Mouse (Mus musculus): ENCODE measurements around the gene Ppp1r12b.

- no peak for TF ChIP-seq NELFE (IDR thresholded peaks at IDR 0.05; ENCODE audit: low read depth, low read length)
- TF ChIP-seq ZC3H11A (IDR thresholded peaks at IDR 0.05; ENCODE audit: low read depth, low read length) = no peak
- TF ChIP-seq HCFC1 (IDR thresholded peaks at IDR 0.05; ENCODE audit: low read depth, low read length) = no peak
- no peak for TF ChIP-seq USF1 (IDR thresholded peaks at IDR 0.05; ENCODE audit: low read depth, low read length)
- no peak for TF ChIP-seq EP300 (IDR thresholded peaks at IDR 0.05; ENCODE audit: low read depth in 1 of 2, low read length in 2 of 2)
- TF ChIP-seq CHD2 (IDR thresholded peaks at IDR 0.05; ENCODE audit: low read length) = no peak
- TF ChIP-seq CTCF (IDR thresholded peaks at IDR 0.05 in 2 of 3, conservative IDR thresholded peaks at IDR 0.05 in 1 of 3; ENCODE audit: control insufficient read depth in 1 of 3, insufficient read depth in 1 of 3, low read depth in 2 of 3, low read length in 3 of 3, poor library complexity in 1 of 3, severe bottlenecking in 1 of 3) = no peak
- TF ChIP-seq TCF12 (IDR thresholded peaks at IDR 0.05; ENCODE audit: low read depth, low read length) = no peak
- TF ChIP-seq RCOR1 (IDR thresholded peaks at IDR 0.05; ENCODE audit: low read depth, low read length) = no peak
- no peak for TF ChIP-seq NRF1 (IDR thresholded peaks at IDR 0.05; ENCODE audit: insufficient read depth, low read depth, low read length, poor library complexity, severe bottlenecking)
- TF ChIP-seq ETS1 (IDR thresholded peaks at IDR 0.05; ENCODE audit: low read depth, low read length) = no peak
Measured at GRCm38 (mm10) chr1:134726480-134726879, 229.3 kb downstream of the Ppp1r12b start.

Data from MEL (cell line).